Comparison of ENCODE assay signal across 1 mouse cellular context in genomic region chr2:90781938-90782337, GRCm38 (mm10).
TF ChIP-seq lines count a peak whose summit lies in the region.

No protein-coding gene starts in this region.

TF ChIP-seq in myocyte, 11 proteins besides CTCF, POLR2A, EP300 and RAD21 (continued from another document):
- no peak for TF ChIP-seq MYOD1 (IDR thresholded peaks at IDR 0.05; ENCODE audit: control insufficient read depth in 1 of 3, insufficient read length in 2 of 3, low read depth in 2 of 3)
